Mouse (Mus musculus) ES-E14 (cell line): ENCODE data around the gene Thoc7.

Experiments used
- CHD2 ChIP-seq: IDR thresholded peaks from 2 replicates; pipeline ENCODE4 v1.6.1; 2014; ENCODE audit warnings: mild to moderate bottlenecking, low read depth, low read length, inconsistent platforms
- HCFC1 ChIP-seq: IDR thresholded peaks from 2 replicates; pipeline ENCODE4 v1.6.1; 2012; ENCODE audit warnings: low read length, inconsistent platforms, borderline replicate concordance; ENCODE audit not compliant: insufficient read depth
- MAFK ChIP-seq: IDR thresholded peaks from 2 replicates; pipeline ENCODE4 v1.6.1; 2014; ENCODE audit warnings: mild to moderate bottlenecking, low read depth, low read length, inconsistent platforms; ENCODE audit not compliant: insufficient read depth
- ZC3H11A ChIP-seq: IDR thresholded peaks from 2 replicates; pipeline ENCODE4 v1.6.1; 2012; ENCODE audit warnings: low read depth, mild to moderate bottlenecking, inconsistent platforms, low read length, borderline replicate concordance
- ZNF384 ChIP-seq: IDR thresholded peaks from 2 replicates; pipeline ENCODE4 v1.6.1; 2012; ENCODE audit warnings: low read depth, low read length, inconsistent platforms

DNA sequence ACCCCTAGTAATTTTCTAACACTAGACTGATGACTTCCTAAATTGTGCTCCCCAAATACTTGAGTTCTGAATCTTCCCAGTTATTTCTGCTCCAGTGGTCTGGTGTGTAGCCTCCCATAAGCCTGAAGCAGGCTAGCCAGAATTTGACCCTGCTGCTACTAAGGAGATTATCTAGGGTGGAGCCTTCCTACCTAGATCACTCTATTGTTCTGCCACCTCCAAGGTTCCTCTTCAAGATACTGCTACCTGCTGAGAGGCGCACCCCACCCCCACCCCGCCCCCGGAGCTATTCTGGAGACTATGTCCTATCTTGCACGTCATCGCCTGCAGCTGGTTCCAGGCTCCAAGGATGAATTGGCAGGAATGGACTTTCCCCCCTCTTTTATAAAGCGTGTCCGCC, 54.5 kb downstream of the Thoc7 start:
- TF ChIP-seq ZC3H11A: no peak
- no peak for TF ChIP-seq ZNF384
- no peak for TF ChIP-seq HCFC1
- no peak for TF ChIP-seq CHD2
- 0 out of 2 replicates have a peak, but pooled peaks have one; percentile 9 for TF ChIP-seq MAFK
